In the genomic region with DNA sequence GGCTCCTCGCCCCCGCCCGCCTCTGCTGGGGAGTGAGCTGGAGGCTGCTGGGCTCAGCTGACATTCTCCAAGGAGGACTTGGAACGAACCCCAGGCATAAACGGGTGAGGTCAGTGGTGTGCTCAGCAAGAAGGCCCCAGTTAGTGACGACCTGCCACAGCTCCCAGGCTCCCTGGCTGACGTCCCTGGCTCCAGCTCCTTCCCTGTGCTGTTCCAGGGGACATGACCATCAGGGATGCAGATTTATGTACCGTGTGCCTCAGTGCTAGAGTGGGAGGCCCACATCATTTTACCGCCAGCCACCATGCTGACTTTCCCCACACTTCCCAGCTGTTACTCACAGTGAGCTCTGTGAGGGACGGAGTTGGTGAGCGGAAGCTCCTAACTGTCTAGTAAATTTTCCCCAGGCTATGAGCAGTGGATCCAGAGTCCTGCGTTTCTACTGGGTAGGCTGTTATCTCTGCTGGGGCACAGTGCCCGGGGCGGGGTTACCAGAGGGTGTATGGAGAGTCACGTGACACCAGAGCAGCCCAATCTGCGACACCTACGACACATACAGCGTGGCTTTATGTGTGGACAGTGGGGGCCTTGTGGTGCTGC, we compare ENCODE assay signal across 8 mouse cellular contexts. TPM values are rescaled to one million over a fixed set of nuclear protein-coding genes. Genes with fewer than 3 reads are reported as not detected.
A peak's percentile ranks its signal among the peaks of the same experiment; 100 is the strongest.
DNase-seq lines count a peak whose midpoint lies in the region; ATAC-seq and TF ChIP-seq lines count a peak whose summit lies in the region.

No protein-coding gene starts in this region.

- H3K4me3 ChIP-seq in layer of hippocampus, adult 2 months: peak overlapping the region; percentile 22; the same call in 1 of the 2 replicates
- H3K4me3 ChIP-seq in forebrain, embryonic 15.5 days: no peak overlapping the region
- H3K4me3 ChIP-seq in hindbrain, embryonic 13.5 days: no peak overlapping the region
- no peak overlapping the region for H3K4me3 ChIP-seq in midbrain, embryonic 12.5 days

- H3K9ac ChIP-seq in forebrain, embryonic 15.5 days (replicated peaks): no peak overlapping the region
- H3K9ac ChIP-seq in hindbrain, embryonic 13.5 days: peak overlapping the region; percentile 60
- H3K9ac ChIP-seq in midbrain, embryonic 12.5 days (replicated peaks): no peak overlapping the region

- peak; percentile 55 to 71 for DNase-seq in layer of hippocampus, adult 2 months (ENCODE audit: low spot score in 2 of 2)
- DNase-seq in layer of hippocampus, postnatal 25 days (ENCODE audit: extremely low spot score in 1 of 2, low spot score in 1 of 2): no peak
- DNase-seq in c-Kit-positive CD71-positive TER-119-negative erythroid progenitor cells, embryonic 14.5 days (ENCODE audit: low read depth): peak; percentile 85
- peak; percentile 59 to 60 for DNase-seq in left cerebral cortex, postnatal 36 days (ENCODE audit: low spot score in 2 of 2)
- peak; percentile 60 for DNase-seq in testis, postnatal 14 days (ENCODE audit: low spot score)

- intact Hi-C loops in left cerebral cortex, postnatal 36 days (cut with DNase I): no loop called here

- H3K4me2 ChIP-seq in forebrain, embryonic 15.5 days (replicated peaks): no peak overlapping the region
- no peak overlapping the region for H3K4me2 ChIP-seq in hindbrain, embryonic 13.5 days
- no peak overlapping the region for H3K4me2 ChIP-seq in midbrain, embryonic 12.5 days (replicated peaks)

- H3K27ac ChIP-seq in layer of hippocampus, adult 2 months: peak overlapping the region; percentile 87
- peak overlapping the region; percentile 62 for H3K27ac ChIP-seq in forebrain, embryonic 15.5 days (replicated peaks)
- peak overlapping the region; percentile 69 for H3K27ac ChIP-seq in hindbrain, embryonic 13.5 days
- 0 out of 2 replicates have a peak overlapping the region, but pooled peaks have one; percentile 20 for H3K27ac ChIP-seq in midbrain, embryonic 12.5 days (replicated peaks)

- ATAC-seq in forebrain, embryonic 15.5 days (replicated peaks): peak; percentile 76
- ATAC-seq in hindbrain, embryonic 13.5 days (ENCODE audit: low FRiP score): peak; percentile 50
- no peak for ATAC-seq in midbrain, embryonic 12.5 days (ENCODE audit: low FRiP score, low read depth)

- 49% methylated on average over 18 of the region's 18 CpGs for whole genome bisulfite sequencing in forebrain, embryonic 15.5 days
- WGBS in hindbrain, embryonic 13.5 days: 56% methylated on average over 18 of the region's 18 CpGs
- WGBS in midbrain, embryonic 12.5 days: 63% methylated on average over 18 of the region's 18 CpGs

- H3K27me3 ChIP-seq in forebrain, embryonic 15.5 days: no peaks in the 10 kb centered on the region
- no peaks in the 10 kb centered on the region for H3K27me3 ChIP-seq in hindbrain, embryonic 13.5 days
- H3K27me3 ChIP-seq in midbrain, embryonic 12.5 days: peaks cover 7% of the 10 kb centered on the region; the same call in 1 of the 2 replicates

- peaks cover 43% of the 10 kb centered on the region for H3K4me1 ChIP-seq in forebrain, embryonic 15.5 days
- peaks cover 64% of the 10 kb centered on the region for H3K4me1 ChIP-seq in hindbrain, embryonic 13.5 days (replicated peaks)
- peaks cover 22% of the 10 kb centered on the region for H3K4me1 ChIP-seq in midbrain, embryonic 12.5 days

- H3K36me3 ChIP-seq in forebrain, embryonic 15.5 days: no peaks in the 10 kb centered on the region
- no peaks in the 10 kb centered on the region for H3K36me3 ChIP-seq in hindbrain, embryonic 13.5 days
- H3K36me3 ChIP-seq in midbrain, embryonic 12.5 days: no peaks in the 10 kb centered on the region

- H3K9me3 ChIP-seq in forebrain, embryonic 15.5 days: no peaks in the 10 kb centered on the region
- no peaks in the 10 kb centered on the region for H3K9me3 ChIP-seq in hindbrain, embryonic 13.5 days
- H3K9me3 ChIP-seq in midbrain, embryonic 12.5 days: no peaks in the 10 kb centered on the region

- TF ChIP-seq CTCF in layer of hippocampus, adult 2 months (conservative IDR thresholded peaks at IDR 0.05): no peak

RNA-seq across cellular contexts. Expression of a gene that starts 25.3 kb away (rescaled TPM):
- total RNA-seq in layer of hippocampus, adult 2 months (2021): 10 to 100 TPM; 40.8 to 47.3 TPM
- 10 to 100 TPM; 30.9 to 41.9 TPM for total RNA-seq in layer of hippocampus, postnatal 25 days (2021)
- polyA plus RNA-seq in forebrain, embryonic 15.5 days (2015; fragmentation: Nextera tagmentation; extraction: Ambion mirVana): 19.1 and 19.7 TPM in 2 replicates
- 19.9 and 23.4 TPM in 2 replicates for polyA plus RNA-seq in hindbrain, embryonic 13.5 days (2015; fragmentation: Nextera tagmentation; extraction: Ambion mirVana)
- total RNA-seq in left cerebral cortex, postnatal 36 days (2021): 10 to 100 TPM; 15.1 to 24.7 TPM
- polyA plus RNA-seq in midbrain, embryonic 12.5 days (2016; fragmentation: Nextera tagmentation; extraction: Ambion mirVana): 24.0 and 27.2 TPM in 2 replicates

RNA-seq across cellular contexts. Expression of a gene that starts 27.5 kb away (rescaled TPM):
- 100 to 1,000 TPM; 225 to 234 TPM for total RNA-seq in layer of hippocampus, adult 2 months (2021)
- total RNA-seq in layer of hippocampus, postnatal 25 days (2021): 100 to 1,000 TPM; 251 to 264 TPM
- polyA plus RNA-seq in forebrain, embryonic 15.5 days (2015; fragmentation: Nextera tagmentation; extraction: Ambion mirVana): 1,000 and 1,018 TPM in 2 replicates
- polyA plus RNA-seq in hindbrain, embryonic 13.5 days (2015; fragmentation: Nextera tagmentation; extraction: Ambion mirVana): 895 and 907 TPM in 2 replicates
- 100 to 1,000 TPM; 173 to 213 TPM for total RNA-seq in left cerebral cortex, postnatal 36 days (2021)
- polyA plus RNA-seq in midbrain, embryonic 12.5 days (2016; fragmentation: Nextera tagmentation; extraction: Ambion mirVana): 863 and 871 TPM in 2 replicates

RNA-seq across cellular contexts. Expression of a gene that starts 33.3 kb away (rescaled TPM):
- total RNA-seq in layer of hippocampus, adult 2 months (2021): 10 to 100 TPM; 74.5 to 76.7 TPM
- 10 to 100 TPM; 65.8 to 79.7 TPM for total RNA-seq in layer of hippocampus, postnatal 25 days (2021)
- 43.8 and 46.1 TPM in 2 replicates for polyA plus RNA-seq in forebrain, embryonic 15.5 days (2015; fragmentation: Nextera tagmentation; extraction: Ambion mirVana)
- polyA plus RNA-seq in hindbrain, embryonic 13.5 days (2015; fragmentation: Nextera tagmentation; extraction: Ambion mirVana): 42.2 and 42.4 TPM in 2 replicates
- total RNA-seq in left cerebral cortex, postnatal 36 days (2021): 10 to 100 TPM; 61.2 to 69.0 TPM
- 63.1 and 65.3 TPM in 2 replicates for polyA plus RNA-seq in midbrain, embryonic 12.5 days (2016; fragmentation: Nextera tagmentation; extraction: Ambion mirVana)

RNA-seq across cellular contexts. Expression of a gene that starts 47.2 kb away (rescaled TPM):
- 10 to 100 TPM; 37.8 to 56.5 TPM for total RNA-seq in layer of hippocampus, adult 2 months (2021)
- total RNA-seq in layer of hippocampus, postnatal 25 days (2021): 10 to 100 TPM; 27.6 to 39.7 TPM
- polyA plus RNA-seq in forebrain, embryonic 15.5 days (2015; fragmentation: Nextera tagmentation; extraction: Ambion mirVana): 34.0 and 34.2 TPM in 2 replicates
- 30.0 TPM in 2 replicates for polyA plus RNA-seq in hindbrain, embryonic 13.5 days (2015; fragmentation: Nextera tagmentation; extraction: Ambion mirVana)
- 10 to 100 TPM; 19.7 to 51.7 TPM for total RNA-seq in left cerebral cortex, postnatal 36 days (2021)
- 24.2 and 26.2 TPM in 2 replicates for polyA plus RNA-seq in midbrain, embryonic 12.5 days (2016; fragmentation: Nextera tagmentation; extraction: Ambion mirVana)

Comparison
In these comparisons a context has a peak if more than half of its experiments do, and no peak if none do; other contexts are left out.
1. DNase-seq: peak in layer of hippocampus, adult 2 months (2 of 2), c-Kit-positive CD71-positive TER-119-negative erythroid progenitor cells, embryonic 14.5 days (single experiment), left cerebral cortex, postnatal 36 days (2 of 2) and testis, postnatal 14 days (single experiment); none in layer of hippocampus, postnatal 25 days (0 of 2).
2. H3K27ac ChIP-seq: peak in every context shown above with its lines; median percentile 87 in layer of hippocampus, adult 2 months; 69 in hindbrain, embryonic 13.5 days; 62 in forebrain, embryonic 15.5 days; 20 in midbrain, embryonic 12.5 days.